Comparison of ENCODE assay signal across 8 mouse cellular contexts in the genomic region with DNA sequence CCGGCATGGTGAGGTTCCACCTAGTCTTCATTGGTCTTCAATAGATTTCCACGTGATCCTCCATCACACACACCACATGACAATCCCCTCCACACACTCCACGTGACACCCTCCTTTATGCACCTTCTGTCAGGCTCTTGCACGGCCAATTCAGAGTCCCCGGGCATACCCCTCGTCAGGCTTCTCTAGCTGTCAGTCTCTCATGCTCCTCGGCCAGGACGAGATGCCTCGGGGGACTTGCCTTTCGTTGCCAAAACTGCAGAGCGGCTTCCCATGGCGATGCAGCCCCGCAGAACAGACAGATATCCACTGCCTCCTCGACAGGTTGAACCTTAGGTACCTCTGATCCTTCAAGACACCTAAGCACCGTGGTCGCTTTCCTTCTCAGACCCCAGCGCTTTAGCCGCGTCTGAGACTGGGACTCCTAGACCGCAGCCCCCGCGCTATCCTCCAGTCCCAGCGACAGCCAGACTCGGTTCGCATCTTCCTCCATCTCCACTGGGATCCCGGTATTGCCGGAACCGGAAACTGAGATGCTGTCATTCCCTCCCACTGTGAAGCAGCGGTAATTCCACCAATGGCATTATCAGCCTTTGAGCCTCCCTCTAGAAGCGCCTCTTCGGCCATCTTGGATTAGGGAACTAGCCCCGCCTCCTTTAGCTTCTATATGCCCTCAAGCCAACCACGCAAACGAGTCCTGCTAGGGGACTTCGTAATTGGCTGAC. TPM values are rescaled to one million over a fixed set of nuclear protein-coding genes. Genes with fewer than 3 reads are reported as not detected.
DNase-seq lines count a peak whose midpoint lies in the region; ATAC-seq and TF ChIP-seq lines count a peak whose summit lies in the region.

A gene (minus strand): TSS at position 535 of the 725 bp plus-strand sequence.

- H3K4me1 ChIP-seq in embryonic facial prominence, embryonic 13.5 days: peaks cover 23% of the 10 kb centered on the region
- H3K4me1 ChIP-seq in kidney, adult 2 months (ENCODE audit: control insufficient read depth, insufficient read depth, low read length): peaks cover 23% of the 10 kb centered on the region
- peaks cover 22% of the 10 kb centered on the region for H3K4me1 ChIP-seq in limb, embryonic 12.5 days (replicated peaks)
- H3K4me1 ChIP-seq in midbrain, embryonic 15.5 days: peaks cover 34% of the 10 kb centered on the region
- peaks cover 8% of the 10 kb centered on the region; the same call in 1 of the 2 replicates for H3K4me1 ChIP-seq in spleen, adult 2 months (ENCODE audit: control insufficient read depth, insufficient read depth, insufficient read length)

- H3K4me3 ChIP-seq in embryonic facial prominence, embryonic 13.5 days: peak within 1 kb of the TSS; percentile 75
- peak within 1 kb of the TSS; percentile 95 for H3K4me3 ChIP-seq in kidney, adult 2 months (ENCODE audit: insufficient read depth, low read depth, low read length)
- peak within 1 kb of the TSS; percentile 60 for H3K4me3 ChIP-seq in limb, embryonic 12.5 days (replicated peaks)
- peak within 1 kb of the TSS; percentile 83 for H3K4me3 ChIP-seq in midbrain, embryonic 15.5 days
- peak within 1 kb of the TSS; percentile 84 for H3K4me3 ChIP-seq in spleen, adult 2 months (ENCODE audit: extremely low read depth, insufficient read depth, insufficient read length)

- H3K36me3 ChIP-seq in embryonic facial prominence, embryonic 13.5 days: peaks cover 20% of the 10 kb centered on the region
- no peaks in the 10 kb centered on the region for H3K36me3 ChIP-seq in kidney, adult 2 months (ENCODE audit: control insufficient read depth, insufficient read depth, low read length)
- peaks cover 19% of the 10 kb centered on the region for H3K36me3 ChIP-seq in limb, embryonic 12.5 days
- H3K36me3 ChIP-seq in midbrain, embryonic 15.5 days (replicated peaks): peaks cover 11% of the 10 kb centered on the region
- peaks cover 12% of the 10 kb centered on the region for H3K36me3 ChIP-seq in spleen, adult 2 months (ENCODE audit: control insufficient read depth, insufficient read depth, low read length)

- peak; percentile 80 for TF ChIP-seq POLR2A in kidney, adult 2 months (IDR thresholded peaks at IDR 0.05; ENCODE audit: low read depth, low read length)
- peak; percentile 42 for TF ChIP-seq POLR2A in spleen, adult 2 months (IDR thresholded peaks at IDR 0.05; ENCODE audit: low read depth, low read length)

- peak within 1 kb of the TSS; percentile 62; the same call in 1 of the 2 replicates for H3K27ac ChIP-seq in embryonic facial prominence, embryonic 13.5 days
- H3K27ac ChIP-seq in kidney, adult 2 months (ENCODE audit: insufficient read depth, low read depth, low read length): peak within 1 kb of the TSS; percentile 79
- 0 out of 2 replicates have a peak within 1 kb of the TSS, but pooled peaks have one; percentile 20 for H3K27ac ChIP-seq in limb, embryonic 12.5 days
- H3K27ac ChIP-seq in midbrain, embryonic 15.5 days: peak within 1 kb of the TSS; percentile 81
- H3K27ac ChIP-seq in spleen, adult 2 months (ENCODE audit: insufficient read depth, low read length): no peak within 1 kb of the TSS

- peak; percentile 94 for ATAC-seq in embryonic facial prominence, embryonic 13.5 days (ENCODE audit: insufficient number of reproducible peaks, insufficient read depth, low FRiP score, low TSS enrichment, low read depth)
- peak; percentile 97 for ATAC-seq in limb, embryonic 12.5 days (ENCODE audit: insufficient number of reproducible peaks, insufficient read depth, low FRiP score, low TSS enrichment, low read depth)
- ATAC-seq in midbrain, embryonic 15.5 days (replicated peaks): peak; percentile 98

- TF ChIP-seq CTCF in kidney, adult 2 months (conservative IDR thresholded peaks at IDR 0.05; ENCODE audit: insufficient read depth, insufficient read length, low read depth, low read length): no peak
- no peak for TF ChIP-seq CTCF in spleen, adult 2 months (IDR thresholded peaks at IDR 0.05; ENCODE audit: extremely low read depth, insufficient read depth, insufficient read length, insufficient replicate concordance)

- peak within 1 kb of the TSS; percentile 89 for H3K4me2 ChIP-seq in embryonic facial prominence, embryonic 13.5 days
- peak within 1 kb of the TSS; percentile 90 for H3K4me2 ChIP-seq in limb, embryonic 12.5 days
- H3K4me2 ChIP-seq in midbrain, embryonic 15.5 days: peak within 1 kb of the TSS; percentile 80

- peak within 1 kb of the TSS; percentile 74 for H3K9ac ChIP-seq in embryonic facial prominence, embryonic 13.5 days
- H3K9ac ChIP-seq in limb, embryonic 12.5 days (replicated peaks): peak within 1 kb of the TSS; percentile 63
- peak within 1 kb of the TSS; percentile 73 for H3K9ac ChIP-seq in midbrain, embryonic 15.5 days

- no peaks in the 10 kb centered on the region for H3K27me3 ChIP-seq in embryonic facial prominence, embryonic 13.5 days
- no peaks in the 10 kb centered on the region for H3K27me3 ChIP-seq in kidney, adult 2 months (replicated peaks; ENCODE audit: control insufficient read depth, insufficient read depth, low read length)
- H3K27me3 ChIP-seq in limb, embryonic 12.5 days: no peaks in the 10 kb centered on the region
- no peaks in the 10 kb centered on the region for H3K27me3 ChIP-seq in midbrain, embryonic 15.5 days (replicated peaks)
- no peaks in the 10 kb centered on the region for H3K27me3 ChIP-seq in spleen, adult 2 months (ENCODE audit: control insufficient read depth, insufficient read depth, low read length)

- DNase-seq in 3134 (ENCODE audit: extremely low read depth, insufficient read length, low spot score): peak; percentile 82
- peak; percentile 94 for DNase-seq in adrenal gland, postnatal 36 days
- DNase-seq in heart, adult 18-20 months: peak; percentile 99 to 100
- DNase-seq in kidney, adult 2 months: peak; percentile 99
- DNase-seq in spleen, adult 2 months (ENCODE audit: low read depth in 1 of 2, low spot score in 2 of 2): peak; percentile 94

- 1% methylated on average over 35 of the region's 35 CpGs for WGBS in embryonic facial prominence, embryonic 13.5 days
- WGBS in kidney, adult 2 months: under 1% methylated on average over 35 of the region's 35 CpGs
- WGBS in limb, embryonic 12.5 days: 2% methylated on average over 35 of the region's 35 CpGs
- under 1% methylated on average over 35 of the region's 35 CpGs for WGBS in midbrain, embryonic 15.5 days
- WGBS in spleen, adult 2 months: under 1% methylated on average over 35 of the region's 35 CpGs

- H3K9me3 ChIP-seq in embryonic facial prominence, embryonic 13.5 days: no peaks in the 10 kb centered on the region
- no peaks in the 10 kb centered on the region for H3K9me3 ChIP-seq in limb, embryonic 12.5 days
- no peaks in the 10 kb centered on the region for H3K9me3 ChIP-seq in midbrain, embryonic 15.5 days

RNA-seq across cellular contexts. Expression of the gene that starts here (rescaled TPM):
- total RNA-seq in adrenal gland, postnatal 36 days (2021): 10 to 100 TPM; 47.2 to 48.1 TPM
- 16.5 and 16.7 TPM in 2 replicates for polyA plus RNA-seq in embryonic facial prominence, embryonic 13.5 days (2015; fragmentation: Nextera tagmentation; extraction: Ambion mirVana)
- total RNA-seq in heart, adult 18-20 months (2021): 10 to 100 TPM; 12.3 to 14.2 TPM
- polyA plus RNA-seq in kidney, adult 2 months (2012; rRNA removed): 38.3 and 42.7 TPM in 2 replicates
- 13.7 and 16.2 TPM in 2 replicates for polyA plus RNA-seq in limb, embryonic 12.5 days (2016; fragmentation: Nextera tagmentation; extraction: Ambion mirVana)
- 39.6 and 41.2 TPM in 2 replicates for polyA plus RNA-seq in midbrain, embryonic 15.5 days (2015; fragmentation: Nextera tagmentation; extraction: Ambion mirVana)
- polyA plus RNA-seq in spleen, adult 2 months (2012; rRNA removed): 13.9 and 17.1 TPM in 2 replicates
